Mouse (Mus musculus) limb, embryonic 11.5 days (tissue): ENCODE results near the gene Ift80. TPM values are rescaled to one million over a fixed set of nuclear protein-coding genes. Genes with fewer than 3 reads are reported as not detected.
"Not testable (repeated sequence)": the region's sequence is repeated elsewhere in the genome, so short reads cannot be mapped to it uniquely, and the experiment has no call there.

Source experiments
- ATAC-seq: fragments of 200-750 bp; cut with Nextera tagmentation; 2 replicates; pipeline ENCODE4 v1.8.0; 2017; ENCODE audit warnings: low read depth; ENCODE audit not compliant: insufficient number of reproducible peaks, low FRiP score, low TSS enrichment
- DNase-seq: peaks from one replicate; pipeline ENCODE4 v3.0.0-alpha.2; 2015; ENCODE audit warnings: low spot score
- H3K27ac ChIP-seq: fragments of 300-500 bp; sonication (generic); replicated peaks from 2 replicates; pipeline ENCODE4 v1.5.1; 2014; ENCODE audit warnings: low read depth, mild to moderate bottlenecking, low read length
- H3K27me3 ChIP-seq: fragments of 300-500 bp; sonication (generic); 2 replicates; pipeline ENCODE4 v1.6.1; 2014; ENCODE audit warnings: mild to moderate bottlenecking, low read length, mixed read lengths; ENCODE audit not compliant: control insufficient read depth, insufficient read depth
- H3K36me3 ChIP-seq: fragments of 300-500 bp; sonication (generic); 2 replicates; pipeline ENCODE4 v1.6.1; 2014; ENCODE audit warnings: mild to moderate bottlenecking, low read length, moderate library complexity, mixed read lengths; ENCODE audit not compliant: control insufficient read depth, insufficient read depth
- H3K4me1 ChIP-seq: fragments of 300-500 bp; sonication (generic); 2 replicates; pipeline ENCODE4 v1.6.1; 2014; ENCODE audit warnings: low read length, mixed read lengths; ENCODE audit not compliant: control insufficient read depth, insufficient read depth
- H3K4me2 ChIP-seq: fragments of 300-500 bp; sonication (generic); 2 replicates; pipeline ENCODE4 v1.6.1; 2014; ENCODE audit warnings: low read depth, mild to moderate bottlenecking, moderate library complexity; ENCODE audit not compliant: severe bottlenecking
- H3K4me3 ChIP-seq: fragments of 300-500 bp; sonication (generic); 2 replicates; pipeline ENCODE4 v1.5.1; 2014; ENCODE audit warnings: low read depth, low read length
- H3K9ac ChIP-seq: fragments of 300-500 bp; sonication (generic); 2 replicates; pipeline ENCODE4 v1.6.1; 2014; ENCODE audit warnings: mild to moderate bottlenecking, low read length
- H3K9me3 ChIP-seq: fragments of 300-500 bp; sonication (generic); 2 replicates; pipeline ENCODE4 v1.6.1; 2016; ENCODE audit warnings: low read length; ENCODE audit not compliant: control insufficient read depth
- WGBS: fragments of 180-500 bp; shearing (Covaris S2); extraction: QIAGEN DNeasy Blood & Tissue Kit; methylation state at CpG from one replicate; pipeline ENCODE4 v1.1.7; 2014; 5-methylcytosine and 5-hydroxymethylcytosine counted together
- polyA plus RNA-seq: library from polyadenylated mRNA; unstranded; fragments of >200 nt; fragmentation: Nextera tagmentation; extraction: Ambion mirVana; gene quantifications from 2 replicates; pipeline ENCODE4 v1.2.1, GENCODE M21; 2014

The Ift80 gene
- polyA plus RNA-seq, 1 experiment from 2014 or later, result 22.1 TPM

DNA sequence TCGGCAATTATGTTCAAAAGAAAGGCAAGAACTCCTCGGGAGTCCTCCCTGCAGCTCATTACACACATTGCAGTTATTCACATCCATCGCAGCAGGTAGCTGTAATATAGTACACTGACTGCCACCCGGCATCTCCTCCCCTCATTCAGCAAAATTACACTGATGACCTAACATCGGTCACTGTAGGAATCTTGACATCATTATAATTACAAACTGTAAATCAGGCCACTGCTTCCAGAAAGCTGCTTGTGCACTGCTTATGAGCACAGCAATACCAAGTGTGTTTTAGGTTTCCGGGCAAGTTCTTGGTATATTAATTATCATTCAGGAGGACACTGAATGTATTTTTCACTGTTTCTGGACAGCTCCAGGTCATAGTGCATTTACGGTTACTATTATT is 65.1 kb downstream of the Ift80 start:
- Histone ChIP-seq H3K4me3 (no peak overlapping the region), H3K27ac (no peak overlapping the region), H3K27me3 (no peaks in the 10 kb centered on the region), H3K4me2 (no peak overlapping the region), H3K9me3 (no peaks in the 10 kb centered on the region), H3K9ac (no peak overlapping the region), H3K4me1 (no peaks in the 10 kb centered on the region), H3K36me3 (peaks cover 4% of the 10 kb centered on the region; the same call in 1 of the 2 replicates)
- ATAC-seq (no peak), DNase-seq (no peak)
- 92% methylated on average over 7 of the region's 7 CpGs for WGBS

DNA sequence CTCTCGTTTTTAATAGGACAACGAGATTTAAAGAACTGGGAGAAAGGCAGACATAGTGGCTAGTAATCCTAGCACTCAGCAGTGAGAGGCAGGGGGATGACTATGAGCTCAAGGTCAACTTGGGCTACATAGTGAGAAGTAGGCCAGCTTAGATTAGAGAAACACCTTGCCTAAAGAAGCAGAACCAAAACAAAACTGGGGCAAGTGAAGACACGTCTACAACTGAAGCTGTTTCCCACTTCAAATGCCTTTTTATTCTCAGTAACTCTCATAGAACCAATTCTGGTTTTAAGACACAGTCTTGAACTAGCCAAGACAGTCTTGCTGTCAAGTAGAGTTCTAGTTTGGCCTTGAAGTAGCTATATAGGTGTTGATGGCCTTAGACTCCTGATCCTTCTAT is 67.7 kb downstream of the Ift80 start:
- no peaks in the 10 kb centered on the region for H3K4me1 ChIP-seq
- ATAC-seq, result no peak
- no peak overlapping the region for H3K9ac ChIP-seq
- H3K27ac ChIP-seq, result no peak overlapping the region
- H3K4me2 ChIP-seq, result no peak overlapping the region
- WGBS, result 90% methylated on average over 3 of the region's 3 CpGs
- no peak overlapping the region for H3K4me3 ChIP-seq
- no peaks in the 10 kb centered on the region for H3K9me3 ChIP-seq
- peaks cover 5% of the 10 kb centered on the region; the same call in 1 of the 2 replicates for H3K36me3 ChIP-seq
- no peak for DNase-seq
- H3K27me3 ChIP-seq, result no peaks in the 10 kb centered on the region

DNA sequence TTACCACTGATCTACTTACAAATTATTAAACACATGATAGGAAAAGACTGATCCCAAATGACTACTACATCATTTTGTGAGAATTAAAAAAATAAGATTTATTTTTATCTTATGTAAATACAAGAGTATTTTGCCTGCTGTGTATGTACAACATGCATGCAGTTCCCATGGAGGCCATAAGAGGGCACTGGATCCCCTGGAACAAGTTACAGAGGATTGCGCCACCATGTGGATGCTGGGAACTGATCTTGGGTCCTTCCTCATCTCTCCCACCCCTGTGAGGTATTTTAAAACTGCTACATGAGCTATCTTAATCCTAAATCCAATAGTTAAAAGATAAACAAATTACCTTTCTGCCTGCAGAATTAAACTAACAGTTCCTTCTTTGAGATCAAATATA is 68.9 kb downstream of the Ift80 start:
- Histone ChIP-seq H3K4me2 (no peak overlapping the region), H3K4me1 (no peaks in the 10 kb centered on the region), H3K9me3 (no peaks in the 10 kb centered on the region), H3K4me3 (no peak overlapping the region), H3K27ac (no peak overlapping the region), H3K9ac (no peak overlapping the region), H3K36me3 (peaks cover 5% of the 10 kb centered on the region; the same call in 1 of the 2 replicates), H3K27me3 (no peaks in the 10 kb centered on the region)
- 83% methylated on average over 1 of the region's 1 CpGs for WGBS
- ATAC-seq, result no peak
- peak; percentile 35 for DNase-seq

DNA sequence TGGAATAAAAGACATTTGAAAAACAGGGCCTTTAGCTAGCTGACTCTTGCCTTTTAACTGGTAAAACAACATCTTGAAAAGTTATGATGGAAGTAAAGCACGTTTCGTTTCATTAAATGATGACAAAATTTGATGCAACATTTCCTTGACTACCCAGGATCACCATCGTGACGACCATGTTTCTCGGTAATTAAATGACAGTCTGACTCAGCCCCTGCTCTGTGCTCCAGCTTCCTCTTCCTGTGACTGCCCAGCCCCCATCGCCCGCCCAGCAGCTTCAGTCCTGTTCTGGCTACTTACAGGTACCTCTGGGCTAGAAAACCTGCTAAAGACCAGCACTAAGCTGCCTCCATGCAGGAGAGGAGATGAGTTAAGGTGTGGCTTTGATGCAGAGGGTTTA is 70.1 kb downstream of the Ift80 start:
- Histone ChIP-seq H3K9me3 (no peaks in the 10 kb centered on the region), H3K36me3 (peaks cover 5% of the 10 kb centered on the region; the same call in 1 of the 2 replicates), H3K27ac (no peak overlapping the region), H3K27me3 (no peaks in the 10 kb centered on the region), H3K4me3 (no peak overlapping the region), H3K4me2 (no peak overlapping the region), H3K4me1 (no peaks in the 10 kb centered on the region), H3K9ac (no peak overlapping the region)
- DNase-seq, result no peak
- no peak for ATAC-seq
- 89% methylated on average over 7 of the region's 7 CpGs for WGBS

DNA sequence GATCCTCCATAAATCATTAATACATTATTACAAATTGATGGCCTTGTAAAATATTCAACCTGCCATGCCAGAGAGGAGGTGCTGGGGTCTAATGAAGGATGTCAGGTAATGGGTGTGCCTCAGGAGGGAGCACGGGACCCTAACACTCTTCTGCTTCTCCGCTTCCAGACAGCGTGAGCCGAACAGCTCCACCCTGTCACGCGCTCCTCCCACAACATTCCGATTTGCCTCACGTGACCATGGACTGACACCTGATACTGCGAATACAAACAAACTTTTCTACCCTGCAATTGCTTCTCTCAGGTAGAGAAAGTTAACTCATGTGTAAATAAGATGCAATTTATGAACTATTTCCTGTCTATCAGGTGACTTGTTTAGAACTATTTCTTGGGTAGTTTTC is 75.8 kb downstream of the Ift80 start:
- ATAC-seq, result no peak
- Histone ChIP-seq H3K4me3 (no peak overlapping the region), H3K9me3 (no peaks in the 10 kb centered on the region), H3K36me3 (no peaks in the 10 kb centered on the region), H3K4me1 (no peaks in the 10 kb centered on the region), H3K27me3 (no peaks in the 10 kb centered on the region), H3K9ac (no peak overlapping the region), H3K27ac (no peak overlapping the region), H3K4me2 (no peak overlapping the region)
- no peak for DNase-seq
- 81% methylated on average over 9 of the region's 9 CpGs for WGBS

DNA sequence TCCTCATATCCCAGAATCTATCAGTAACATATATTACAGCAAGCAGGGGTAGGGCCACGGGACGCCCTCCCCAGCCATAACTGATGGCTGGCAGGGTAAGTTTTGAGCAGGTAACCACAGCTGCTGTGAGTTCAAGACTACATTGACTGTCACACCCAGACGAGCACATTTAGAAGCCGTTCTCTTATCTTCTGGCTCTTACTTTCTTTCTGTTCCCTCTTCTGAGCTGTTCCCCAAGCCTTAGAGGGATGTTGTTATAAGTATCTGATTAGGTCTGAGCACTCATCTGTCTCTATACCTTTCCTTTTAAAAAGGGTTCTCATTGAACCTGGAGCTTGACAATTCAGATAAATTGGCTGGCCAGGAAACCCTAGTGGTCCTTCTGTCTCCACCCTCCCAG is 96.9 kb downstream of the Ift80 start:
- Histone ChIP-seq H3K4me2 (no peak overlapping the region), H3K4me3 (no peak overlapping the region), H3K9ac (no peak overlapping the region), H3K4me1 (no peaks in the 10 kb centered on the region), H3K36me3 (no peaks in the 10 kb centered on the region), H3K9me3 (no peaks in the 10 kb centered on the region), H3K27me3 (no peaks in the 10 kb centered on the region), H3K27ac (no peak overlapping the region)
- ATAC-seq (no peak), DNase-seq (no peak)
- WGBS, result 84% methylated on average over 4 of the region's 4 CpGs

DNA sequence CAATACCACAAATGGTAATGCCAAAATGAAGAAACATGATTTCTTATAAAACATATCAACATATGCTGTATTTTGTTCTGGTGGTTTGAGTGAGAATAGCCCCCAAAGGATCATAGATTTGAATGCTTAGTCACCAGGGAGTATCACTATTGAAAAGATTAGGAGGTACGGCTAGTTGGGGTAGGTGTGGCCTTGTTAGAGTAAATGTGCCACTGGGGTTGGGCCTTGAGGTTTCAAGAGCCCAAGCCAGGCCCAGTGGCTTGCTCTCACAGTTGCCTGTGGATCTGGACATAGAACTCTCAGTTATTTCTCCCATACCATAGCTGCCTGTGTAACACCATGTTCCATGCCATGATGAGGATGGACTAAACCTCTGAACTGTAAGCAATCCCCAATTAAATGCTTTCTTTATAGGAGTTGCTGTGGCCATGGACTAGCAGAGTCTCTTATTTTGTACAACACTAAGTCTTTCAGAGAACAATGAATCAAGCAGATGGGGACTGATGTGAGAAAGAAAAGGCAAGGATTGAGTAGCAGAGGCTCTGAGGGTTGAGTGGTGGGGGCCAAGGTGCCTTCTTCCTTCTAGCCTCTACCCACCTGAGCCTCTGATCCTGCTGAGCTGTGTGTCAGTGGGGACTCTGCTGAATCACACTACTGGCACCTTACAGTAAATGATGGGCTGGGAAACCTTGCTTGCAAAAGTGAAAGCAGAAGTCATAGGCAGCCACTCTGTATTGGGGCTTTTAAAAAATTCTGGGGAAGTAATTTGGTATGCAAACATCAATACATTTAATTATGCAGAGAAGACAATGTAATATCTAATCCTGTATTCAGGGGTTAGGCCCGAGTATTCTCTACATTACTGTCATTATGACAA is 99.2 kb downstream of the Ift80 start:
- DNase-seq (no peak), ATAC-seq (no peak)
- Histone ChIP-seq H3K27ac (no peak overlapping the region), H3K27me3 (no peaks in the 10 kb centered on the region), H3K4me2 (no peak overlapping the region), H3K9ac (no peak overlapping the region), H3K4me3 (no peak overlapping the region), H3K36me3 (no peaks in the 10 kb centered on the region), H3K9me3 (no peaks in the 10 kb centered on the region), H3K4me1 (no peaks in the 10 kb centered on the region)
- WGBS, result 94% methylated on average over 2 of the region's 2 CpGs

DNA sequence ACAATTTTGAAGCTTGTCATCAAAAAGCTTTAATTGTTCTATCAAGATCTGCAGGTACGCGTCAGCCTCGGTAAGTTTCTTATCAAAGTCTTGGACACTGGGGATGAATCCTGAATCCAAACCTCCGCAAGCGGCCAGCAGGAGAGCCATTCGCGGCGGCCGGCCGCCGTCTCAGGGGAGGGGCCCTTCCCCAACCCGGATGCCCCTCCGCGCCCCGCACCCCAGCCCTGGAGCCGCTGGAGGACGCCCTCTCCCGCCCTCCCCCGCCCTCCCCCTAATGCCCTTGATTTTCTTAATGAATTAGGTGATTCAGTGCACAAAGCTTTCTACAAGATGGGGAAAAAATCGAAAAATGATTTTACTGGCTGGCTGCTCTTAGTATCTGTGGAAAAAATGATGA is 101.7 kb downstream of the Ift80 start:
- not testable (repeated sequence) for H3K9me3 ChIP-seq, H3K4me3 ChIP-seq, H3K4me2 ChIP-seq, H3K9ac ChIP-seq, H3K27ac ChIP-seq, H3K27me3 ChIP-seq, H3K36me3 ChIP-seq, ATAC-seq, H3K4me1 ChIP-seq, DNase-seq
- 88% methylated on average over 20 of the region's 20 CpGs for WGBS

DNA sequence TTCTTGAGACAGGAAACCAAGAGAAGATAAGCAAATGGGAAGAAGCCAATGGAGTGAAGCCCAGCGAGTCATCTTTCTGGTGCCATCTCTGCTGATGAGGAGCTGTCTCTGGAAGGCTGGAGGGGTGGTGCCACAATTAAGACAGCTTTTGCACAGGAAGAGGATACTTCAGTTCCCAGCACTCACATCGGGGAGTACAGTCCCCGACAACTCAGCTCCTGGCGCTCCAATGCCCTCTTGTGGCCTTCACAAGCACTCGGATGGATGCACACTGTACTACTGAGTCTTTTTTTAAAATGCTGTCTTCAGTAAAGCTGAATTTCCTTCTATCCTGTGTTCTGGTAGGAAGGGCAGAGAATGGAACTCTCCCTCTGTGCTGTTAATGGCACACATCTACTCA is 107.2 kb downstream of the Ift80 start:
- no peak overlapping the region for H3K27ac ChIP-seq
- no peak for ATAC-seq
- no peak overlapping the region for H3K4me2 ChIP-seq
- H3K4me3 ChIP-seq, result no peak overlapping the region
- H3K27me3 ChIP-seq, result no peaks in the 10 kb centered on the region
- no peak for DNase-seq
- H3K4me1 ChIP-seq, result no peaks in the 10 kb centered on the region
- WGBS, result 90% methylated on average over 5 of the region's 5 CpGs
- no peaks in the 10 kb centered on the region for H3K9me3 ChIP-seq
- H3K36me3 ChIP-seq, result no peaks in the 10 kb centered on the region
- H3K9ac ChIP-seq, result no peak overlapping the region
